Mouse (Mus musculus) hindbrain, embryonic 15.5 days (tissue): ENCODE results near the gene Wdr6. TPM values are rescaled to one million over a fixed set of nuclear protein-coding genes. Genes with fewer than 3 reads are reported as not detected.

Experiments used
- ATAC-seq: fragments of 200-750 bp; cut with Nextera tagmentation; 2 replicates; pipeline ENCODE4 v1.8.0; 2017; ENCODE audit warnings: low read depth, moderate number of reproducible peaks, moderate TSS enrichment; ENCODE audit not compliant: low FRiP score
- H3K27ac ChIP-seq: fragments of 300-500 bp; sonication (generic); replicated peaks from 2 replicates; pipeline ENCODE4 v1.5.1; 2015; ENCODE audit warnings: mild to moderate bottlenecking, inconsistent platforms
- H3K27me3 ChIP-seq: fragments of 300-500 bp; sonication (generic); 2 replicates; pipeline ENCODE4 v1.6.1; 2015; ENCODE audit warnings: control low read depth, inconsistent platforms
- H3K36me3 ChIP-seq: fragments of 300-500 bp; sonication (generic); 2 replicates; pipeline ENCODE4 v1.6.1; 2015; ENCODE audit warnings: control low read depth, inconsistent platforms
- H3K4me1 ChIP-seq: fragments of 300-500 bp; sonication (generic); replicated peaks from 2 replicates; pipeline ENCODE4 v1.6.1; 2015; ENCODE audit warnings: control low read depth, inconsistent platforms
- H3K4me2 ChIP-seq: fragments of 300-500 bp; sonication (generic); 2 replicates; pipeline ENCODE4 v1.6.1; 2015; ENCODE audit warnings: moderate library complexity, mild to moderate bottlenecking, inconsistent platforms
- H3K4me3 ChIP-seq: fragments of 300-500 bp; sonication (generic); 2 replicates; pipeline ENCODE4 v1.5.1; 2015; ENCODE audit warnings: mild to moderate bottlenecking, inconsistent platforms
- H3K9ac ChIP-seq: fragments of 300-500 bp; sonication (generic); 2 replicates; pipeline ENCODE4 v1.6.1; 2015; ENCODE audit warnings: inconsistent platforms
- H3K9me3 ChIP-seq: fragments of 300-500 bp; sonication (generic); 2 replicates; pipeline ENCODE4 v1.6.1; 2016; ENCODE audit warnings: control low read depth, inconsistent platforms
- WGBS: fragments of 180-500 bp; shearing (Covaris S2); methylation state at CpG from one replicate; pipeline ENCODE4 v1.1.7; 2015; 5-methylcytosine and 5-hydroxymethylcytosine counted together
- polyA plus RNA-seq: library from polyadenylated mRNA; unstranded; fragments of >200 nt; fragmentation: Nextera tagmentation; extraction: Ambion mirVana; gene quantifications from 2 replicates; pipeline ENCODE4 v1.2.1, GENCODE M21; 2015

The Wdr6 gene
- polyA plus RNA-seq, 1 experiment from 2014 or later: 313 TPM

GRCm38 (mm10) chr9:108591462-108591861 is 12.9 kb upstream of the Wdr6 start:
- 69% methylated on average over 4 of the region's 4 CpGs for WGBS
- H3K9me3 ChIP-seq: no peaks in the 10 kb centered on the region
- H3K27me3 ChIP-seq: no peaks in the 10 kb centered on the region
- H3K4me1 ChIP-seq: peaks cover 40% of the 10 kb centered on the region
- H3K4me2 ChIP-seq: no peak overlapping the region
- H3K4me3 ChIP-seq: no peak overlapping the region
- no peaks in the 10 kb centered on the region for H3K36me3 ChIP-seq
- H3K27ac ChIP-seq: no peak overlapping the region
- no peak for ATAC-seq
- no peak overlapping the region for H3K9ac ChIP-seq

- WGBS: 71% methylated on average over 5 of the region's 5 CpGs
- Histone ChIP-seq H3K9ac (no peak overlapping the region), H3K36me3 (no peaks in the 10 kb centered on the region), H3K27ac (peak overlapping the region; percentile 95), H3K4me2 (no peak overlapping the region), H3K4me1 (peaks cover 39% of the 10 kb centered on the region), H3K9me3 (no peaks in the 10 kb centered on the region), H3K27me3 (no peaks in the 10 kb centered on the region), H3K4me3 (no peak overlapping the region)
- no peak for ATAC-seq
Observed at GRCm38 (mm10) chr9:108589229-108589628, 10.7 kb upstream of the Wdr6 start.

GRCm38 (mm10) chr9:108587571-108588180 is 9.1 kb upstream of the Wdr6 start:
- Histone ChIP-seq H3K27me3 (no peaks in the 10 kb centered on the region), H3K27ac (peak overlapping the region; percentile 95), H3K4me3 (peak overlapping the region; percentile 20), H3K9ac (peak overlapping the region; percentile 29), H3K9me3 (no peaks in the 10 kb centered on the region), H3K4me2 (peak overlapping the region; percentile 52), H3K36me3 (no peaks in the 10 kb centered on the region), H3K4me1 (peaks cover 39% of the 10 kb centered on the region)
- WGBS: 2% methylated on average over 14 of the region's 14 CpGs
- peak; percentile 99 for ATAC-seq

- ATAC-seq: no peak
- Histone ChIP-seq H3K4me3 (peak overlapping the region; percentile 80), H3K4me1 (peaks cover 47% of the 10 kb centered on the region), H3K27ac (peak overlapping the region; percentile 96), H3K9ac (peak overlapping the region; percentile 82; the same call in 1 of the 2 replicates), H3K27me3 (no peaks in the 10 kb centered on the region), H3K4me2 (peak overlapping the region; percentile 78), H3K9me3 (no peaks in the 10 kb centered on the region), H3K36me3 (peaks cover 12% of the 10 kb centered on the region)
- WGBS: 74% methylated on average over 5 of the region's 5 CpGs
Observed at GRCm38 (mm10) chr9:108579344-108579690, 778 bp upstream of the Wdr6 start.

- H3K4me3 ChIP-seq: peak overlapping the region; percentile 80
- H3K9ac ChIP-seq: peak overlapping the region; percentile 82
- H3K4me2 ChIP-seq: peak overlapping the region; percentile 78
- peak; percentile 53; the same call in 1 of the 2 replicates for ATAC-seq
- no peaks in the 10 kb centered on the region for H3K9me3 ChIP-seq
- peaks cover 24% of the 10 kb centered on the region for H3K36me3 ChIP-seq
- no peaks in the 10 kb centered on the region for H3K27me3 ChIP-seq
- H3K4me1 ChIP-seq: peaks cover 57% of the 10 kb centered on the region
- WGBS: under 1% methylated on average over 24 of the region's 24 CpGs
- H3K27ac ChIP-seq: peak overlapping the region; percentile 96
Observed at GRCm38 (mm10) chr9:108577934-108578544, 500 bp downstream of the Wdr6 start.

GRCm38 (mm10) chr9:108577025-108577424 is 1.5 kb downstream of the Wdr6 start:
- no peaks in the 10 kb centered on the region for H3K27me3 ChIP-seq
- H3K4me1 ChIP-seq: peaks cover 57% of the 10 kb centered on the region
- H3K9me3 ChIP-seq: no peaks in the 10 kb centered on the region
- 54% methylated on average over 6 of the region's 6 CpGs for WGBS
- H3K4me2 ChIP-seq: peak overlapping the region; percentile 78
- peak overlapping the region; percentile 80 for H3K4me3 ChIP-seq
- H3K9ac ChIP-seq: peak overlapping the region; percentile 82
- H3K27ac ChIP-seq: 0 out of 2 replicates have a peak overlapping the region, but pooled peaks have one; percentile 96
- H3K36me3 ChIP-seq: peaks cover 35% of the 10 kb centered on the region
- ATAC-seq: no peak

GRCm38 (mm10) chr9:108575321-108576297 is 2.9 kb downstream of the Wdr6 start:
- no peak for ATAC-seq
- Histone ChIP-seq H3K9me3 (no peaks in the 10 kb centered on the region), H3K4me1 (peaks cover 62% of the 10 kb centered on the region), H3K4me3 (no peak overlapping the region), H3K36me3 (peaks cover 41% of the 10 kb centered on the region), H3K27ac (no peak overlapping the region), H3K9ac (no peak overlapping the region), H3K4me2 (peak overlapping the region; percentile 78), H3K27me3 (no peaks in the 10 kb centered on the region)
- 87% methylated on average over 37 of the region's 37 CpGs for WGBS

GRCm38 (mm10) chr9:108574921-108575320 is 3.6 kb downstream of the Wdr6 start:
- Histone ChIP-seq H3K36me3 (peaks cover 41% of the 10 kb centered on the region), H3K4me2 (peak overlapping the region; percentile 18; the same call in 1 of the 2 replicates), H3K4me1 (peaks cover 69% of the 10 kb centered on the region), H3K4me3 (no peak overlapping the region), H3K9ac (no peak overlapping the region), H3K9me3 (no peaks in the 10 kb centered on the region), H3K27ac (no peak overlapping the region), H3K27me3 (no peaks in the 10 kb centered on the region)
- 79% methylated on average over 12 of the region's 12 CpGs for WGBS
- ATAC-seq: no peak

GRCm38 (mm10) chr9:108573774-108574690 is 4.5 kb downstream of the Wdr6 start:
- no peak for ATAC-seq
- Histone ChIP-seq H3K4me2 (peak overlapping the region; percentile 18; the same call in 1 of the 2 replicates), H3K36me3 (peaks cover 41% of the 10 kb centered on the region), H3K4me3 (no peak overlapping the region), H3K4me1 (peaks cover 66% of the 10 kb centered on the region), H3K27me3 (no peaks in the 10 kb centered on the region), H3K27ac (0 out of 2 replicates have a peak overlapping the region, but pooled peaks have one; percentile 21), H3K9me3 (no peaks in the 10 kb centered on the region), H3K9ac (no peak overlapping the region)
- 51% methylated on average over 26 of the region's 26 CpGs for WGBS

- ATAC-seq: no peak
- Histone ChIP-seq H3K4me2 (no peak overlapping the region), H3K36me3 (peaks cover 41% of the 10 kb centered on the region), H3K27ac (no peak overlapping the region), H3K9me3 (no peaks in the 10 kb centered on the region), H3K9ac (no peak overlapping the region), H3K4me3 (no peak overlapping the region), H3K4me1 (peaks cover 72% of the 10 kb centered on the region), H3K27me3 (no peaks in the 10 kb centered on the region)
- 83% methylated on average over 10 of the region's 10 CpGs for WGBS
Observed at GRCm38 (mm10) chr9:108572321-108572720, 6.2 kb downstream of the Wdr6 start.

- H3K27me3 ChIP-seq: no peaks in the 10 kb centered on the region
- WGBS: 97% methylated on average over 16 of the region's 16 CpGs
- peaks cover 41% of the 10 kb centered on the region for H3K36me3 ChIP-seq
- H3K4me3 ChIP-seq: no peak overlapping the region
- H3K9me3 ChIP-seq: no peaks in the 10 kb centered on the region
- ATAC-seq: no peak
- peaks cover 64% of the 10 kb centered on the region for H3K4me1 ChIP-seq
- H3K4me2 ChIP-seq: no peak overlapping the region
- H3K9ac ChIP-seq: no peak overlapping the region
- H3K27ac ChIP-seq: no peak overlapping the region
Observed at GRCm38 (mm10) chr9:108571401-108571973, 7.1 kb downstream of the Wdr6 start.
